Mouse (Mus musculus): ENCODE data around the gene Sh2d6.
"Not testable (repeated sequence)": the region's sequence is repeated elsewhere in the genome, so short reads cannot be mapped to it uniquely, and the experiment has no call there.

- TF ChIP-seq CTCF, EP300 (IDR thresholded peaks at IDR 0.05; ENCODE audit: low read depth): not testable (repeated sequence)
Measured at GRCm38 (mm10) chr6:72533555-72533954, 12.0 kb upstream of the Sh2d6 start.

Measured in heart, postnatal 0 days (tissue).